Mouse (Mus musculus) lung, adult 2 months (tissue): Measurements from ENCODE around the gene Tff1.

Experiments
- CTCF ChIP-seq: fragments of 200-500 bp; IDR thresholded peaks from 2 replicates; pipeline ENCODE4 v1.5.1; 2011; ENCODE audit warnings: mild to moderate bottlenecking, low read length, control low read depth; ENCODE audit not compliant: insufficient read depth
- POLR2A ChIP-seq: fragments of 200-500 bp; IDR thresholded peaks from 2 replicates; pipeline ENCODE4 v1.6.1; 2011; ENCODE audit warnings: low read depth, mild to moderate bottlenecking, control low read depth, low read length, borderline replicate concordance; ENCODE audit errors: extremely low read depth

DNA sequence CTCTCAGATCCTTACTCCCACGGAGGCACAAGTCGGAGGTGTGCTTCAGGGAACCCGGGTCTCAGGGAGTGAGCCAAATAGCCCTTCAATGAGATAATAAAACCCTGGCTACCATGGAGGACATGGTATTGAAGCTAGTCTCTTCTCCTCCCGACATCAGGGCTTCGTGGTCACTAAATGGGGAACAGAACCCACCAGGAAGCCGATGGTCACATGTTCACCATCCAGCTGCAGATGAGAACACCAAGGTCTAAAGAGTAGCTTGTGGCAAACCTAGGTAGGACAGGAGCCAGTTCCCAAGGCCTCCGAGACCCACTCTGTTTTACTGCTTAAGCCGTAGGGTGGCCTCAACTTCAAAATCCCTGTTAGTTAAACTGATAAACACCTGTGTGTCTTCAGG is 43.6 kb upstream of the Tff1 start:
- no peak for TF ChIP-seq POLR2A
- no peak for TF ChIP-seq CTCF
